Mouse (Mus musculus): ENCODE measurements around the gene Plekha6. TPM values are rescaled to one million over a fixed set of nuclear protein-coding genes. Genes with fewer than 3 reads are reported as not detected.

The Plekha6 gene
- polyA plus RNA-seq, 1 experiment from 2014 or later, result 6.1 TPM

- H3K27me3 ChIP-seq (ENCODE audit: control insufficient read depth, insufficient read depth, low read length), result no peaks in the 10 kb centered on the region
- H3K9ac ChIP-seq (ENCODE audit: low read depth, low read length), result peak overlapping the region; percentile 97; the same call in 1 of the 2 replicates
- peaks cover 45% of the 10 kb centered on the region for H3K36me3 ChIP-seq (ENCODE audit: control insufficient read depth, insufficient read depth, low read length)
- no peak for ATAC-seq (ENCODE audit: low FRiP score, low TSS enrichment)
- H3K4me1 ChIP-seq (ENCODE audit: control insufficient read depth, insufficient read depth, low read length), result peaks cover 17% of the 10 kb centered on the region
- WGBS, result 18% methylated on average over 4 of the region's 4 CpGs
- no peaks in the 10 kb centered on the region for H3K9me3 ChIP-seq (ENCODE audit: control insufficient read depth, low read length)
- peak overlapping the region; percentile 97 for H3K4me2 ChIP-seq (replicated peaks; ENCODE audit: low read depth, low read length)
- H3K4me3 ChIP-seq (ENCODE audit: low read length), result peak overlapping the region; percentile 96
- H3K27ac ChIP-seq (ENCODE audit: low read depth, low read length), result no peak overlapping the region
Observed at GRCm38 (mm10) chr1:133134881-133135280, 29.1 kb upstream of the Plekha6 start.

- Histone ChIP-seq H3K9ac (ENCODE audit: low read depth, low read length) (no peak overlapping the region), H3K9me3 (ENCODE audit: control insufficient read depth, low read length) (no peaks in the 10 kb centered on the region), H3K27ac (ENCODE audit: low read depth, low read length) (no peak overlapping the region), H3K4me2 (replicated peaks; ENCODE audit: low read depth, low read length) (peak overlapping the region; percentile 97), H3K36me3 (ENCODE audit: control insufficient read depth, insufficient read depth, low read length) (peaks cover 53% of the 10 kb centered on the region), H3K4me3 (ENCODE audit: low read length) (peak overlapping the region; percentile 96; the same call in 1 of the 2 replicates), H3K27me3 (ENCODE audit: control insufficient read depth, insufficient read depth, low read length) (no peaks in the 10 kb centered on the region), H3K4me1 (ENCODE audit: control insufficient read depth, insufficient read depth, low read length) (peaks cover 10% of the 10 kb centered on the region)
- no peak for ATAC-seq (ENCODE audit: low FRiP score, low TSS enrichment)
- 64% methylated on average over 5 of the region's 5 CpGs for WGBS
Observed at GRCm38 (mm10) chr1:133135808-133136207, 28.2 kb upstream of the Plekha6 start.

GRCm38 (mm10) chr1:133138401-133138800 lies 25.6 kb upstream of the Plekha6 start:
- ATAC-seq (ENCODE audit: low FRiP score, low TSS enrichment), result no peak
- no peak overlapping the region for H3K4me2 ChIP-seq (replicated peaks; ENCODE audit: low read depth, low read length)
- H3K4me1 ChIP-seq (ENCODE audit: control insufficient read depth, insufficient read depth, low read length), result peaks cover 8% of the 10 kb centered on the region
- H3K36me3 ChIP-seq (ENCODE audit: control insufficient read depth, insufficient read depth, low read length), result peaks cover 56% of the 10 kb centered on the region
- no peak overlapping the region for H3K4me3 ChIP-seq (ENCODE audit: low read length)
- no peak overlapping the region for H3K27ac ChIP-seq (ENCODE audit: low read depth, low read length)
- H3K9ac ChIP-seq (ENCODE audit: low read depth, low read length), result no peak overlapping the region
- 89% methylated on average over 1 of the region's 1 CpGs for WGBS
- no peaks in the 10 kb centered on the region for H3K27me3 ChIP-seq (ENCODE audit: control insufficient read depth, insufficient read depth, low read length)
- no peaks in the 10 kb centered on the region for H3K9me3 ChIP-seq (ENCODE audit: control insufficient read depth, low read length)

GRCm38 (mm10) chr1:133146014-133147009 lies 17.7 kb upstream of the Plekha6 start:
- Histone ChIP-seq H3K36me3 (ENCODE audit: control insufficient read depth, insufficient read depth, low read length) (no peaks in the 10 kb centered on the region; the same call in 1 of the 2 replicates), H3K4me2 (replicated peaks; ENCODE audit: low read depth, low read length) (no peak overlapping the region), H3K4me3 (ENCODE audit: low read length) (no peak overlapping the region), H3K27ac (ENCODE audit: low read depth, low read length) (no peak overlapping the region), H3K27me3 (ENCODE audit: control insufficient read depth, insufficient read depth, low read length) (no peaks in the 10 kb centered on the region), H3K9me3 (ENCODE audit: control insufficient read depth, low read length) (peaks cover 3% of the 10 kb centered on the region; the same call in 1 of the 2 replicates), H3K9ac (ENCODE audit: low read depth, low read length) (no peak overlapping the region), H3K4me1 (ENCODE audit: control insufficient read depth, insufficient read depth, low read length) (no peaks in the 10 kb centered on the region)
- peak; percentile 80 for ATAC-seq (ENCODE audit: low FRiP score, low TSS enrichment)
- 62% methylated on average over 22 of the region's 22 CpGs for WGBS

- H3K4me1 ChIP-seq (ENCODE audit: control insufficient read depth, insufficient read depth, low read length), result no peaks in the 10 kb centered on the region
- WGBS, result 79% methylated on average over 5 of the region's 5 CpGs
- H3K9me3 ChIP-seq (ENCODE audit: control insufficient read depth, low read length), result peaks cover 3% of the 10 kb centered on the region; the same call in 1 of the 2 replicates
- no peak overlapping the region for H3K4me2 ChIP-seq (replicated peaks; ENCODE audit: low read depth, low read length)
- no peak for ATAC-seq (ENCODE audit: low FRiP score, low TSS enrichment)
- H3K9ac ChIP-seq (ENCODE audit: low read depth, low read length), result no peak overlapping the region
- H3K36me3 ChIP-seq (ENCODE audit: control insufficient read depth, insufficient read depth, low read length), result no peaks in the 10 kb centered on the region
- H3K27me3 ChIP-seq (ENCODE audit: control insufficient read depth, insufficient read depth, low read length), result no peaks in the 10 kb centered on the region
- no peak overlapping the region for H3K27ac ChIP-seq (ENCODE audit: low read depth, low read length)
- no peak overlapping the region for H3K4me3 ChIP-seq (ENCODE audit: low read length)
Observed at GRCm38 (mm10) chr1:133147324-133147723, 16.7 kb upstream of the Plekha6 start.

GRCm38 (mm10) chr1:133148122-133148521 lies 15.9 kb upstream of the Plekha6 start:
- no peak for ATAC-seq (ENCODE audit: low FRiP score, low TSS enrichment)
- H3K9ac ChIP-seq (ENCODE audit: low read depth, low read length), result no peak overlapping the region
- no peaks in the 10 kb centered on the region for H3K27me3 ChIP-seq (ENCODE audit: control insufficient read depth, insufficient read depth, low read length)
- no peaks in the 10 kb centered on the region for H3K36me3 ChIP-seq (ENCODE audit: control insufficient read depth, insufficient read depth, low read length)
- no peak overlapping the region for H3K27ac ChIP-seq (ENCODE audit: low read depth, low read length)
- peaks cover 3% of the 10 kb centered on the region; the same call in 1 of the 2 replicates for H3K9me3 ChIP-seq (ENCODE audit: control insufficient read depth, low read length)
- no peaks in the 10 kb centered on the region for H3K4me1 ChIP-seq (ENCODE audit: control insufficient read depth, insufficient read depth, low read length)
- 91% methylated on average over 8 of the region's 8 CpGs for WGBS
- H3K4me2 ChIP-seq (replicated peaks; ENCODE audit: low read depth, low read length), result no peak overlapping the region
- H3K4me3 ChIP-seq (ENCODE audit: low read length), result no peak overlapping the region

GRCm38 (mm10) chr1:133150556-133150955 lies 13.5 kb upstream of the Plekha6 start:
- H3K27me3 ChIP-seq (ENCODE audit: control insufficient read depth, insufficient read depth, low read length), result no peaks in the 10 kb centered on the region
- H3K4me3 ChIP-seq (ENCODE audit: low read length), result no peak overlapping the region
- H3K9ac ChIP-seq (ENCODE audit: low read depth, low read length), result no peak overlapping the region
- no peak overlapping the region for H3K4me2 ChIP-seq (replicated peaks; ENCODE audit: low read depth, low read length)
- H3K4me1 ChIP-seq (ENCODE audit: control insufficient read depth, insufficient read depth, low read length), result no peaks in the 10 kb centered on the region
- no peaks in the 10 kb centered on the region for H3K36me3 ChIP-seq (ENCODE audit: control insufficient read depth, insufficient read depth, low read length)
- 89% methylated on average over 2 of the region's 2 CpGs for WGBS
- peaks cover 3% of the 10 kb centered on the region; the same call in 1 of the 2 replicates for H3K9me3 ChIP-seq (ENCODE audit: control insufficient read depth, low read length)
- no peak for ATAC-seq (ENCODE audit: low FRiP score, low TSS enrichment)
- H3K27ac ChIP-seq (ENCODE audit: low read depth, low read length), result no peak overlapping the region

GRCm38 (mm10) chr1:133152213-133152612 lies 11.8 kb upstream of the Plekha6 start:
- Histone ChIP-seq H3K9me3 (ENCODE audit: control insufficient read depth, low read length) (peaks cover 3% of the 10 kb centered on the region; the same call in 1 of the 2 replicates), H3K36me3 (ENCODE audit: control insufficient read depth, insufficient read depth, low read length) (no peaks in the 10 kb centered on the region), H3K9ac (ENCODE audit: low read depth, low read length) (no peak overlapping the region)

GRCm38 (mm10) chr1:133155270-133155669 lies 8.7 kb upstream of the Plekha6 start:
- Histone ChIP-seq H3K4me2 (replicated peaks; ENCODE audit: low read depth, low read length) (no peak overlapping the region), H3K27me3 (ENCODE audit: control insufficient read depth, insufficient read depth, low read length) (no peaks in the 10 kb centered on the region), H3K9me3 (ENCODE audit: control insufficient read depth, low read length) (no peaks in the 10 kb centered on the region), H3K9ac (ENCODE audit: low read depth, low read length) (no peak overlapping the region), H3K4me1 (ENCODE audit: control insufficient read depth, insufficient read depth, low read length) (no peaks in the 10 kb centered on the region), H3K4me3 (ENCODE audit: low read length) (no peak overlapping the region), H3K36me3 (ENCODE audit: control insufficient read depth, insufficient read depth, low read length) (no peaks in the 10 kb centered on the region), H3K27ac (ENCODE audit: low read depth, low read length) (no peak overlapping the region)
- 84% methylated on average over 6 of the region's 6 CpGs for WGBS
- ATAC-seq (ENCODE audit: low FRiP score, low TSS enrichment), result no peak

More at GRCm38 (mm10) chr1:133152213-133152612, 11.8 kb upstream of the Plekha6 start:
- no peak for ATAC-seq (ENCODE audit: low FRiP score, low TSS enrichment)
- H3K4me2 ChIP-seq (replicated peaks; ENCODE audit: low read depth, low read length), result no peak overlapping the region
- no peaks in the 10 kb centered on the region for H3K27me3 ChIP-seq (ENCODE audit: control insufficient read depth, insufficient read depth, low read length)
- no peak overlapping the region for H3K4me3 ChIP-seq (ENCODE audit: low read length)
- no peaks in the 10 kb centered on the region for H3K4me1 ChIP-seq (ENCODE audit: control insufficient read depth, insufficient read depth, low read length)
- H3K27ac ChIP-seq (ENCODE audit: low read depth, low read length), result no peak overlapping the region
- 89% methylated on average over 3 of the region's 3 CpGs for WGBS

Data from kidney, embryonic 14.5 days (tissue).